Mouse (Mus musculus): ENCODE data around the gene Parp11. TPM values are rescaled to one million over a fixed set of nuclear protein-coding genes. Genes with fewer than 3 reads are reported as not detected.

Gene Parp11
- polyA plus RNA-seq, 1 experiment, result 8.6 TPM

DNA sequence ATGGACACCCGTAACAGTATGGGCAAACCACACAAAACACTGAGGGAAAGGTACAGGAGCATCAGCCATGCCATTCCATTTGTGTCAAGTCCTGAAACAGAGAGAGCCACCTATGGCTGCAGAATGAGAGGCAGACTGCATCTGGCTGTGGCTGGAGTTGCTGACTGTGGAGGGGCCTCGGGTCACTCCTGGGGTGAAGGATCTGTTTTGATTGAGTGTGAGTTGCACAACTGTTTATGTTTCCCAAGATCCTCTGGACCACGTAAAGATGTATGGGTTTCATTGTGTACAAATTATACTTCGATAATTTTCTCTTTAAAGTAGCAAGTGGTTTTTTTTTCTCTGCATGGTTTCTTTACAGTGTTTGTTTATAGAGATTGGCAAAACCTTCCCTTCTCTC is 93.9 kb downstream of the Parp11 start:
- H3K27ac ChIP-seq (replicated peaks; ENCODE audit: low read depth, low read length), result no peak overlapping the region
- no peaks in the 10 kb centered on the region for H3K4me1 ChIP-seq (ENCODE audit: control insufficient read depth, insufficient read depth, insufficient read length, low read length)
- no peak overlapping the region for H3K4me3 ChIP-seq (ENCODE audit: insufficient read depth, low read depth, low read length)

DNA sequence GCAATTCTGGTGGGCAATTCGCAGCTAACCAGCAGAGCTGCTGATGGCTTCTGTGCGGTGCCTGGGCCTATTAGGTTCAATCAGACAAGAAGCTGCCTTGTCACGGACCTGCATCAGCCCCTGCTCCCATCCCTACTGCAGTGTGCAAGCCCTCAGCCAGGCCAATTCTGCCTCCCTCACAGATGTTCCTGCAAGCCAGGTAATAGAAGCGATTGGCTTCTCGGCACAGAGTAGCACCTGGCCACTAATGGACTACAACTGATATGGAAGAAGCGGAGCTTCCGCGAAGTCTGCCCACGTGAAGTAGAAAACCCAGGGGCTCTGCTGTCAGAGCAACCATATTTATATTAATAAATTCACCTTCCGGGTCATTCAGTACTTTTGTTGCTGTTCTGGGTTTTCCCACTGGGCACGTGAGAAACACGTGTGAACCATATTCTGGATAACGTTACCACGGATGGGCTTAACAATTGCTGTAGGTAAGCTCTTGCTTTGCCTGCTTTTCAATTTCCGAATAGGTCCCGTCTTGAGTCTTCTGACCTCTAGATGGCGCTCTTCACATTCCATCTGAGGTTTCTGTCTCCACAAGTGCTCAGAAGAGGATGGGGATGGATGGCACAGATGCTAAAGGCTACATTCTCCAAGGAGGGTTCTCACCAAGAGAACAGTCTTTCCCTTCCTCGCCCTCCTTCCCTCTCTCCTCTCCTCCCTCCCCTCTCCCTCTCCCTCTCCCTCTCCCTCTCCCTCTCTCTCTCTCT is 95.2 kb downstream of the Parp11 start:
- no peaks in the 10 kb centered on the region for H3K4me1 ChIP-seq (ENCODE audit: control insufficient read depth, insufficient read depth, insufficient read length, low read length)
- no peak overlapping the region for H3K27ac ChIP-seq (replicated peaks; ENCODE audit: low read depth, low read length)
- no peak overlapping the region for H3K4me3 ChIP-seq (ENCODE audit: insufficient read depth, low read depth, low read length)

Other genes with a start within 250 kb of the Parp11 start
- gene Cracr2a, start 114.5 kb downstream of the Parp11 start, polyA plus RNA-seq (2012; ENCODE audit: insufficient read depth, insufficient read length, missing spikeins), result 0.16 TPM in 1 of 2 replicates, not detected in the other